Mouse (Mus musculus): ENCODE data around the gene Rph3al. TPM values are rescaled to one million over a fixed set of nuclear protein-coding genes. Genes with fewer than 3 reads are reported as not detected.

Rph3al gene
- polyA plus RNA-seq, 1 experiment from 2014 or later: 10.5 TPM

DNA sequence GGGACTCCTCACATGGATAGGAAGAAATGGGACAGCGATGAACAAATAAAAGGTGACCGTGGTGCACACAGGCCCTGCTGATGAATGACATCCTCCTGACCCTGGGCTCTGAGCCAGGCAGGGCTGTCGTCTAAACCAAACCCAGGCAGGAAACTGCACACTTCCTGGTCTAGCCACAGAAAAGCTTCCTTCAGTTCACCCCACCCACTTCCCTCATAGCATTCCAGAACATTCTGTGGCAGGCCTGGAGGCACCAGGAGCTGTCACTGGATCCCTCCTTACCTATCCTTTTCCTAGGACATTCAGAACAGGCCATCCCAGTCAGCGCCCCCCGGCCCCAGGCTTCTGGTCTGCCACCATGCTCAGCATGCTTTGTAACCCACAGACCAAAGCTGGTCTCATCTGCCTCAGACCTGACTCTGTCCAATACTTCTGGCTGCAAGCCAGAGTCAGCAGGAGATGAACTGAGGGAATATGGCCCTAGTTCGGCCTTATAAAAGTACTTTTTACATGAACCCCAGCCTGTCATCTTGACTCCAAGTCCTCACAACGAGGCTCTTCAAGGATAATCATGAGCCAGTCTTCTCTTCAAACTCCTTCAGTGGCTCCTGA is 2.3 kb downstream of the Rph3al start:
- Histone ChIP-seq H3K9ac (ENCODE audit: low read length) (peak overlapping the region; percentile 28; the same call in 1 of the 2 replicates), H3K4me1 (ENCODE audit: control insufficient read depth, insufficient read depth, low read length) (peaks cover 42% of the 10 kb centered on the region), H3K4me2 (ENCODE audit: low read depth, low read length) (no peak overlapping the region)

DNA sequence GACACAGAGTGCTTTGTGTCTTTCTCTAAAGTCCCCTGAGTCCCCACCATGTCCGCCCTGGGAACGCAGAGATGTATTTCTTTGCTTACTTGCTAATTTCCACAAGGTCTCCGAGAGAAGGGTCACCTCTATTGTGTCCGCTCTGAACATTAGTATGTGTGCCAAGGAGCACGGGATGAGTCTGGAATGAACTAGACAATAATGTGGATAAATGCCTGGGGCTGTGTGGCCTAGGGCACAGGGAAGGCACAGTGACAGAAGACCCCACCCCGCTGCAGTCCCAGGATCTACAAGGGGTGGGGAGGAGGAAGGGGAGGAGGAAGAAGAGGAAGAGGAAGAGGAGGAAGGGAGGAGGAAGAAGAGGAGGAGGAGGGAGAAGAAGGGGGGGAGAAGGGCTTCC is 3.8 kb downstream of the Rph3al start:
- no peak overlapping the region for H3K9ac ChIP-seq (ENCODE audit: low read length)
- 73% methylated on average over 6 of the region's 6 CpGs for WGBS

More for the DNA sequence above, 2.3 kb downstream of the Rph3al start:
- 38% methylated on average over 7 of the region's 7 CpGs for WGBS
- Histone ChIP-seq H3K27ac (ENCODE audit: low read length) (peak overlapping the region; percentile 94), H3K4me3 (replicated peaks; ENCODE audit: low read length) (no peak overlapping the region), H3K27me3 (ENCODE audit: control insufficient read depth, insufficient read depth, low read length) (no peaks in the 10 kb centered on the region), H3K36me3 (ENCODE audit: control insufficient read depth, insufficient read depth, low read length) (no peaks in the 10 kb centered on the region), H3K9me3 (replicated peaks; ENCODE audit: control insufficient read depth, low read length) (no peaks in the 10 kb centered on the region)
- peak; percentile 47 for ATAC-seq (ENCODE audit: insufficient read depth, low FRiP score)

GRCm38 (mm10) chr11:75933371-75933770 is 4.9 kb downstream of the Rph3al start:
- no peaks in the 10 kb centered on the region for H3K9me3 ChIP-seq (replicated peaks; ENCODE audit: control insufficient read depth, low read length)
- H3K36me3 ChIP-seq (ENCODE audit: control insufficient read depth, insufficient read depth, low read length): no peaks in the 10 kb centered on the region
- no peaks in the 10 kb centered on the region for H3K27me3 ChIP-seq (ENCODE audit: control insufficient read depth, insufficient read depth, low read length)
- H3K4me1 ChIP-seq (ENCODE audit: control insufficient read depth, insufficient read depth, low read length): peaks cover 37% of the 10 kb centered on the region
- no peak overlapping the region for H3K4me3 ChIP-seq (replicated peaks; ENCODE audit: low read length)
- no peak overlapping the region for H3K9ac ChIP-seq (ENCODE audit: low read length)
- no peak overlapping the region for H3K4me2 ChIP-seq (ENCODE audit: low read depth, low read length)
- 60% methylated on average over 5 of the region's 5 CpGs for WGBS
- H3K27ac ChIP-seq (ENCODE audit: low read length): no peak overlapping the region
- no peak for ATAC-seq (ENCODE audit: insufficient read depth, low FRiP score)

More for the DNA sequence above, 3.8 kb downstream of the Rph3al start:
- H3K9me3 ChIP-seq (replicated peaks; ENCODE audit: control insufficient read depth, low read length): no peaks in the 10 kb centered on the region
- H3K36me3 ChIP-seq (ENCODE audit: control insufficient read depth, insufficient read depth, low read length): no peaks in the 10 kb centered on the region
- H3K27ac ChIP-seq (ENCODE audit: low read length): peak overlapping the region; percentile 43
- no peak overlapping the region for H3K4me2 ChIP-seq (ENCODE audit: low read depth, low read length)
- H3K4me3 ChIP-seq (replicated peaks; ENCODE audit: low read length): no peak overlapping the region
- no peaks in the 10 kb centered on the region for H3K27me3 ChIP-seq (ENCODE audit: control insufficient read depth, insufficient read depth, low read length)
- no peak for ATAC-seq (ENCODE audit: insufficient read depth, low FRiP score)
- peaks cover 42% of the 10 kb centered on the region for H3K4me1 ChIP-seq (ENCODE audit: control insufficient read depth, insufficient read depth, low read length)

- no peak overlapping the region for H3K27ac ChIP-seq (ENCODE audit: low read length)
- WGBS: 37% methylated on average over 11 of the region's 11 CpGs
- H3K4me1 ChIP-seq (ENCODE audit: control insufficient read depth, insufficient read depth, low read length): peaks cover 24% of the 10 kb centered on the region
- no peak overlapping the region for H3K4me2 ChIP-seq (ENCODE audit: low read depth, low read length)
- no peaks in the 10 kb centered on the region for H3K27me3 ChIP-seq (ENCODE audit: control insufficient read depth, insufficient read depth, low read length)
- H3K36me3 ChIP-seq (ENCODE audit: control insufficient read depth, insufficient read depth, low read length): no peaks in the 10 kb centered on the region
- H3K9me3 ChIP-seq (replicated peaks; ENCODE audit: control insufficient read depth, low read length): no peaks in the 10 kb centered on the region
- H3K4me3 ChIP-seq (replicated peaks; ENCODE audit: low read length): no peak overlapping the region
- no peak for ATAC-seq (ENCODE audit: insufficient read depth, low FRiP score)
- H3K9ac ChIP-seq (ENCODE audit: low read length): no peak overlapping the region
These were observed 7.1 kb downstream of the Rph3al start for GRCm38 (mm10) chr11:75930911-75931678.

GRCm38 (mm10) chr11:75930208-75930607 is 8.0 kb downstream of the Rph3al start:
- Histone ChIP-seq H3K4me3 (replicated peaks; ENCODE audit: low read length) (no peak overlapping the region), H3K9me3 (replicated peaks; ENCODE audit: control insufficient read depth, low read length) (no peaks in the 10 kb centered on the region), H3K4me2 (ENCODE audit: low read depth, low read length) (no peak overlapping the region), H3K4me1 (ENCODE audit: control insufficient read depth, insufficient read depth, low read length) (peaks cover 22% of the 10 kb centered on the region), H3K27ac (ENCODE audit: low read length) (no peak overlapping the region), H3K27me3 (ENCODE audit: control insufficient read depth, insufficient read depth, low read length) (no peaks in the 10 kb centered on the region), H3K36me3 (ENCODE audit: control insufficient read depth, insufficient read depth, low read length) (no peaks in the 10 kb centered on the region), H3K9ac (ENCODE audit: low read length) (no peak overlapping the region)
- WGBS: 69% methylated on average over 9 of the region's 9 CpGs
- ATAC-seq (ENCODE audit: insufficient read depth, low FRiP score): no peak

DNA sequence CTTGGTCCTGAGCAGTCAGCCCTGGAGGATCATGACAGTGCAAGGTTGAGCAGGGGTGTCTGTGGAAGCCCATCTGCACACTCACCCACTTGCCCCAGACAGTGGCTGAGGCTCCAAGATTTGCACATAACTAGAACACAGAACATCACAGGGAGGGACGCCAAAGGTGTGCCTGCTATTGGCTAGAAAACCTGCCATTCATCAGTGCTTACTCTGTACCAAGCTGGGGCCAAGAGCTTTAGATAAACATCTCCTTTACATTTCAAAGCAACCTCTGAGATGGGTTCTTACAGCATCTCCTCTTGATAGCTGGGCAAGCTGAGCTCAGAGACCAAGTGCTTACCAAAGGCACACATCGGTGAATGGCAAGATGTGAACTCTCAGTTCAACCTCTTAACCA is 10.3 kb downstream of the Rph3al start:
- H3K9me3 ChIP-seq (replicated peaks; ENCODE audit: control insufficient read depth, low read length): no peaks in the 10 kb centered on the region
- no peak overlapping the region for H3K27ac ChIP-seq (ENCODE audit: low read length)
- 78% methylated on average over 2 of the region's 2 CpGs for WGBS
- H3K9ac ChIP-seq (ENCODE audit: low read length): no peak overlapping the region
- ATAC-seq (ENCODE audit: insufficient read depth, low FRiP score): no peak
- H3K4me3 ChIP-seq (replicated peaks; ENCODE audit: low read length): no peak overlapping the region
- peaks cover 23% of the 10 kb centered on the region for H3K4me1 ChIP-seq (ENCODE audit: control insufficient read depth, insufficient read depth, low read length)
- no peak overlapping the region for H3K4me2 ChIP-seq (ENCODE audit: low read depth, low read length)
- no peaks in the 10 kb centered on the region for H3K36me3 ChIP-seq (ENCODE audit: control insufficient read depth, insufficient read depth, low read length)
- no peaks in the 10 kb centered on the region for H3K27me3 ChIP-seq (ENCODE audit: control insufficient read depth, insufficient read depth, low read length)

DNA sequence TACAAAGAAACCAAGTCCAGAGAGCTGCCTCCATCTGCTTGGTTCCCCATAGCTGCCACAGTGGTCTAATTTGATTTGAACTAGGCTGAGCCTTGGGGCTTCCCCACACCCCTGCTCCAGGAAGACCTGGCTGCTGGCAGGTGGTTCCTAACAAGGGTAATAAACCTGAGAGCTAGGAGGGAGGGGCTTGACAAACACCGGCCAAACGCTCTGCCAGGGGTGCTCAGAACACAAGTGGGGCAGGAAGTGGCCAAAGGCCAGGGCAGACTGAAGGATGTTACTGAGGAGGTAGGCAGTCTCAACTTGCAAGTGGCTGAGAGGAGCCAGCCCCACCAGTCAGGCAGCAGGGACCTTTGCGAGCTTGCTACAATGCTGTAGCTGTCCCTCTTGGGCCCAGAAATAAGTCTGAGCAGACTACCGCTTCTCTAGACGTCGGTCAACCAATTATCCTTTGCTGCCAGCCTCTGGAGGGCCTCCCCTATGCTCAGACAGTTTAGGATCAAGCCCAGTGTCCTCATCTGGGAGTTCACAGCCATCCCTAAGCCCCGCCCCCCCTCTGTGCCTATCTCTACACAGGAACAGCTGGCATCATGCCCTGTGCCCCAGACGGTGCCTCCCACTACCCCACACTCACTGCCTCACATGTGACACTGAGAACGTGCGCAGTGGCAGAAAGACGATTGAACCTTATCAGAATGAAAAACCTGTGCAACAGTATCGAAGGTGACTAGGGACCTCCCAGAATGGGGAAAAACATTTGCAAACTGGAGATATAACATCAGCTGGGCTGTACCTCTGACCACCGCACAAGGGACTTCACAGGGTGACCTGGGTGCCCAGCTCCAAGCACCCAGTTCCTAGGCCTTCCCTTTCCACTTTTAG is 11.6 kb downstream of the Rph3al start:
- no peaks in the 10 kb centered on the region for H3K36me3 ChIP-seq (ENCODE audit: control insufficient read depth, insufficient read depth, low read length)
- WGBS: 43% methylated on average over 13 of the region's 13 CpGs
- H3K4me1 ChIP-seq (ENCODE audit: control insufficient read depth, insufficient read depth, low read length): peaks cover 23% of the 10 kb centered on the region
- no peaks in the 10 kb centered on the region for H3K27me3 ChIP-seq (ENCODE audit: control insufficient read depth, insufficient read depth, low read length)
- no peak overlapping the region for H3K4me3 ChIP-seq (replicated peaks; ENCODE audit: low read length)
- peak overlapping the region; percentile 38; the same call in 1 of the 2 replicates for H3K9ac ChIP-seq (ENCODE audit: low read length)
- no peaks in the 10 kb centered on the region for H3K9me3 ChIP-seq (replicated peaks; ENCODE audit: control insufficient read depth, low read length)
- 0 out of 2 replicates have a peak overlapping the region, but pooled peaks have one; percentile 28 for H3K4me2 ChIP-seq (ENCODE audit: low read depth, low read length)
- H3K27ac ChIP-seq (ENCODE audit: low read length): peak overlapping the region; percentile 75
- peak; percentile 79 for ATAC-seq (ENCODE audit: insufficient read depth, low FRiP score)

DNA sequence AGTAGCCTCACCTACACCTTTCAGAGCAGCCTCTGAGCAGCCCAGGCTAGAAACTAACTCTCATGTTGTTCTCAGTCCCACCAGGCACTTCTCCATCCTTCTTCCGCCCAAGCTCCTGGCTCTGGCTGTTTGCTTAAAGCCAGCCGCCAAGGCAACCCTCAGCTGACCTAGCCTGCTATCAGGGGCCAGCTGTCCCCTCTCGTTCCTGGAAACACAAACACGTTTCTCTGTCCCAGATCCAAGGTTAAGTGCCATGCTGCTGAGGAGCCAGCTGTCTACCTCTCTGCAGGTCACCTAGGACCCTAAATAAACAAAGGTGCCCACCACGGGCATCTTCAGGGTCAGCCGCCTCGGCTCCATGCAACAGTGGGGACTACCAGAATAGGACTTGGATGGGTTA is 12.4 kb downstream of the Rph3al start:
- H3K4me3 ChIP-seq (replicated peaks; ENCODE audit: low read length): no peak overlapping the region; the same call in 1 of the 2 replicates
- no peaks in the 10 kb centered on the region for H3K27me3 ChIP-seq (ENCODE audit: control insufficient read depth, insufficient read depth, low read length)
- peaks cover 23% of the 10 kb centered on the region for H3K4me1 ChIP-seq (ENCODE audit: control insufficient read depth, insufficient read depth, low read length)
- WGBS: 35% methylated on average over 7 of the region's 7 CpGs
- no peaks in the 10 kb centered on the region for H3K36me3 ChIP-seq (ENCODE audit: control insufficient read depth, insufficient read depth, low read length)
- H3K4me2 ChIP-seq (ENCODE audit: low read depth, low read length): peak overlapping the region; percentile 28; the same call in 1 of the 2 replicates
- peak overlapping the region; percentile 38; the same call in 1 of the 2 replicates for H3K9ac ChIP-seq (ENCODE audit: low read length)
- no peaks in the 10 kb centered on the region for H3K9me3 ChIP-seq (replicated peaks; ENCODE audit: control insufficient read depth, low read length)
- peak overlapping the region; percentile 75 for H3K27ac ChIP-seq (ENCODE audit: low read length)
- peak; percentile 54; the same call in 1 of the 2 replicates for ATAC-seq (ENCODE audit: insufficient read depth, low FRiP score)
